Mouse (Mus musculus): Measurements from ENCODE around the gene Sipa1l1.

Gene Sipa1l1

DNA sequence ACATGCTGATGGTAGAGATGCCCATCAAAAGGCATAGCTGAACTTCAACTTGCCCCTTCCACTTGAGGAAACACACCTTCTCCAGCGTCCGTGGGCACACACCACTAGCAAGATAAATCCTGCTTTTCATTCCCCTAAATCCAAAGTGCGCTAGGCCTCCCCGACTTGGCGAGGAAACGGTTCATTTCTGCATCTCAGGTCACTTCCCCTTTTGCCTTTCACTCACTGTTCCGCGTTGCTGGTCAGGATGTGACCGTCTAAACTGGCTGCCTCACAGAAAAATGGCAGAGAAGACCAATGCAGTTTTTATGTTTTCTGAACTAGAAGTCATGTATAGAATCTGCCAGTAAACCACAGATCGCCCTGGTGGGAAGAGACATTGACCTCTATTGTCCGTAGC lies 256.7 kb downstream of the Sipa1l1 start:
- no peak for DNase-seq (ENCODE audit: low read depth)

GRCm38 (mm10) chr12:82427416-82427815 lies 258.3 kb downstream of the Sipa1l1 start:
- DNase-seq (ENCODE audit: low read depth): no peak

DNA sequence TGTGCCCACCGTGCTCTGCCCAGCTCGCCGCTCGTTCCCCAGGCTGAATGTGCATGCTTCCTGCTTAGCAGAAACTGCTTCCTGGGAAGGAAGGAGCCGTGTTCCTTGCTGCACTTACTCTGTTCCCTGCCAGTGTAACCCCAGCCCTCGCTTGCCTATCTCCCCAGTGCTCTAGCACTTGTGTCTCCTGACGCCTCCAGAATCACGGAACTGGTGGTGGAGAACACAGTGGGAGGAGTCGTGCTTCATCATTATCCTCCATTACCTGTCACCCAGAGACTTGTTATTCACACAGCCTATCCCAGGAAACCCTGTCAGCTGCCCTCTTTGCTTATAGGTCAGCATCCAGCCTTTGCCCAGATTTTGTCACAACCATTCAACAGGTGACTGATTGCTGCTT lies 259.3 kb downstream of the Sipa1l1 start:
- no peak for DNase-seq (ENCODE audit: low read depth)

DNA sequence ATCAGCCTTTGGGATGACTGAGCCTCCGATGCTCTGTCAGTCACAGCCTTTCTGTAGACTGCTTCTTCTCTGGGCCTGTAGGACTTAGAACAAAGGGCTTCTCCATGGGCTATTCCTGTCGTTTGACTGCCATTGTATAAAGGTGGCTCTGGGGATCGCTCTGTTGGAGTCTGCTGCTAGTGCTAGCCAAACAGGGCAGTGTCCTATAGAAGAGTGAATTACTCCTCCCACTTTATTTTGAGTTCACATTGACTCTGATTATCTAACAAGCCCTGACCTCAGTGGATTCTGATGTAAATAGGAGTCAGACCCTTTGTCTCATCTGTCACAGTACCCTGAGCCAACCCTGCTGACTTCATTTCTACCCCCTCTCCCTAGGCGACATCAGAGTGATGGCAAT lies 264.2 kb downstream of the Sipa1l1 start:
- no peak for DNase-seq (ENCODE audit: low read depth)

DNA sequence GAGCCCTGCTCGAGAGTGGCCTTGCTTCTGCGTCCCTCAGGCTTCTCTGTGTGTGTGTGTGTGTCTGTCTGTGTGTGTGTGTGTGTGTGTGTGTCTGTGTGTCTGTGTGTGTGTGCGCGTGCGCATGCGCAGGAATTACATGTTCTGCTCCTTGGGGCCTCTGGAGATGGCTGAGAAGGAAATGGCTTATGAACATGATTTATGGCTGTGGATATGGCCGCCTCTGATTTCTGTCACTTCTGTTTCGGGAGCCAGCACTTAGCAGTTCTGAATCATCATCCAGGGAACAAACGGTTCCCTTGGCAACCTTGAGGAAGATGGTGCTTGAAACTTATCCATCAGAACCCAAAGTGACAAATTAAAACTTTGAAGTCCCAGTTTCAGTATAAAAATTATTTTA lies 265.5 kb downstream of the Sipa1l1 start:
- no peak for DNase-seq (ENCODE audit: low read depth)

GRCm38 (mm10) chr12:82441479-82441878 lies 272.4 kb downstream of the Sipa1l1 start:
- no peak for DNase-seq (ENCODE audit: low read depth)

DNA sequence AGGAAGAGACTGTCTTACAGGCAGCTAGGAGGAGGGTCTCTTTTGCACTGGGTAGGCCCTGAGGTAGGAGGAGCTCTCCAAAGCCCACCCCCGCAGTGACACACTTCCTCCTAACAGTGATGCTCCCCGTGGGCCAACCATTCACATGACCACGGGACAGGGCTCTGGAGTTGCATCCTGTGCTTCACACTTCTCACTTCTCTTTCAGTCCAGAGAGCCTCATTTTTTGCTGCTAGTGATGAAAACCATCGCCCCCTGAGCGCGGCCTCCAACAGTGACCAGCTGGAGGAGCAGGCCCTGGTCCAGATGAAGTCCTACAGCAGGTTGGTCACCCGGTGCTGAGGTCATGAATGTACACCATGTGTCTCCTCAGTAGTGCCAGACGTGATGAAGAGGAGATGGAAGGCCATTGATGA lies 277.5 kb downstream of the Sipa1l1 start:
- DNase-seq (ENCODE audit: low read depth): no peak

DNA sequence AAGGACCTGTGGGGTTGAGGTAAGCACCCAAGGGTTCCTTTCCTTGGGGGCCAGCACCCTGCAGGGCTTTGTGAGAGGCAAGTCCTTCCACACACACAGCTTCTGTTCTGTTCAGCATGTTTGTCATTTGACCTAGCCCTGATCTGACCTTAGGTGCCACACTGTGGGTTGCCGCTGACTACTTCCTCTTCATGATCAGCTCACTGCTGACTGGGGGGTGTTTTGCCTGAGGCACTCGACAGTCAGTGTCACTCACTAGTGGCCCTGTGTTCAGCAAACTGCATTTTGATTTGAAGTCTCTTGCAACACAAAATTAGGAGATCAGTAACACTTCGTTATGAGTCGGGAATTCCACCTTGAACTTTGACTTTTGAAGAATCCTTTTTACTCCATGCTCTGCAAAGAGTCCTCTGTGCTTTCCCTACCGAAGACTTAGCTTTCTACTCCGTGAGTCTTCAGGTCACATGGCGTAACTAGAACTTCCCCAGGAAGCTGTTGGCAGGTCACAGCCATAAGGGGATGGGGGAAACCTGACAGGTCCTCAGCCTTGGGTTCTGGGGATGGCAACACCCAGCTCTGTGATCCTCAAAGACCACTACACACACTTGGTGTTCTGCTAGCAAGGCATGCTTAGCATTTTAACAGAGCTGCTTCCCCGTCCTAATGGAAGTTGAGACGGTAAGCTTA lies 279.2 kb downstream of the Sipa1l1 start:
- DNase-seq (ENCODE audit: low read depth): no peak

DNA sequence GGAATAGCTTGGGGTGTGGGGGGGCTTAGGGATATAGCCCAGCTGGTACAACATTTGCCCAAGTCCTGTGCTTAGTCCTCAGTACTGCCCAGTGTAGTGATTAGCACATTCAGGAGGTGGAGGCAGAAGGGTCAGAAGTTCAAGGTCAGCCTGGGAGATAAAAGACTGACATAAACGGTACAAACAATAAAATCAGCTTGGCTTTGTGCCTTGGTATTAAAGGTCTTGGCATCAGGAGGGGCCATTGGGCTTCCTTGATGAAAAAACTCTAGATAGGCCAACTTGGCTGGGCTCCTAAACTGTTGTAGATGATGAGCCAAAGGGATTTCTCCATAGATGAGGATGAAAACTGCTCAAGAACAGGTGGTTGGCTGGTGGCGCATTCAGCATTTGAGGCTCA lies 283.3 kb downstream of the Sipa1l1 start:
- no peak for DNase-seq (ENCODE audit: low read depth)

- DNase-seq (ENCODE audit: low read depth): no peak
Observed at GRCm38 (mm10) chr12:82454415-82454814, 285.3 kb downstream of the Sipa1l1 start.

DNA sequence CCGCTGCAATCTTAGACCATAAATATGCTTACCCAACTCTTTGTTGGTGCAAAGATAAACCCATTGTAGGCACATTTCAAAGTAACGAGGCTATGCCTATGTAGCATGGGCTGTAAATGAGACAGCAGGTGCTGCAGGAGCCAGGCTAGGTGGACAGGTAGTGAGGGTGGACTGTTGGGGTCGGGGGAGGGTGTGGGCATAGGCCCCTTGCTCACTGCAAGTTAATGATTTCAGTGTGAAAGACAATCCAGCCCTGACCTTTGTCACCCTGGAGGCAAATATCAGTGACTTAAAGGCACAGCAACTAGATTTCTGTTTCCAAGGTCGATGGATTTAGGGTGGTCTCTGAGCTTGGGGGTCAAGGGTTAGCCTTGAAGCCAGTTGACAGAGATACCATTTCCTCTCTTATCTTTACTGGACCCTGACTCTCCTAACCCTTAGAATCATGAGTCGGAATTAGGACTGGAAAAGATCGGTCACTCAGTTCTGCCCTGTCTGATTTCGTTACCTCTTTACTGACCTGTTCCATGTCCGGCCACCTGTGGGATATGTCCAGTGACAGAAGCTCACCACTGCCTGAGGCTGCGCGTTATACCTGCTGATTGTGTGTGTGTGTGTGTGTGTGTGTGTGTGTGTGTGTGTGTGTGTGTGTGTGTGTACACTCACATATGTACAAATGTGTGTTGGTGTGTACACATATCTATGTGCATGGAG lies 286.7 kb downstream of the Sipa1l1 start:
- DNase-seq (ENCODE audit: low read depth): no peak

DNA sequence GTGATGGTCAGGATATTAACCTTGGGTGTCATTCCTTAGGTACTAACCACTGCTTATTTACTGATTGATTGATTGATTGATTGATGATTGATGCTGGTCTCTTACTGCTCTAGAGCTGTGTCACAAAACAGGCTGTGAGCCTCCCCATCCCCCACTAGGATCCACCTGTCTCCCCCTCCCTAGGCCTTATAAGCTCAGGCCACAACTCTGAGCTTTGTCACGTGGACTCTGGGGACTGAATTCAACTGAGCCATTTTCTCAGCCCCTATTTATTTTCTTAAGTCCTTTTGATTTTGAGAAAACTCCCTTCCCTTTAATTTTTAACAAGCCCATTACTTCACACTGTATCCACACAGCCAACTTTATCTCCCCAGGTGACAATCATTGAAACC lies 287.3 kb downstream of the Sipa1l1 start:
- DNase-seq (ENCODE audit: low read depth): no peak

DNA sequence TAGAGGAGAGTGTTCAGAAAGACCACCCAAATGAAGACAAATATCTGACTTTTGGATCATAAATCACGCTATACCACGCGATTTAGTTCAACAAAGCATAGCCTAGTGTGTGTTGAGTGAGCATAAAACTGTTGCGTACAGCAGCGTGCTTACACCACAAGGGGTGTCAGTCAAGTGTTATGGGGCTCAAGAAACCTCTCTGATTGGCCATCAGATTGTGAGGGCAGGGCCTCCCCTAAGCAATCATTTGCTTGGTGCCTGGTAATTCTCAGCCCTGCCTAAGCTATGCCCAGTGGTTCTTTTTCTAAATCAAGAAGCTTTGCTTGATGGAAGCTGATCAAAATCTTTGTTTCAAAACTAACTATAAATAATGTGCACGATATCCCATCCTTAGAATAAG lies 288.5 kb downstream of the Sipa1l1 start:
- DNase-seq (ENCODE audit: low read depth): no peak

GRCm38 (mm10) chr12:82458017-82458416 lies 288.9 kb downstream of the Sipa1l1 start:
- DNase-seq (ENCODE audit: low read depth): no peak

DNA sequence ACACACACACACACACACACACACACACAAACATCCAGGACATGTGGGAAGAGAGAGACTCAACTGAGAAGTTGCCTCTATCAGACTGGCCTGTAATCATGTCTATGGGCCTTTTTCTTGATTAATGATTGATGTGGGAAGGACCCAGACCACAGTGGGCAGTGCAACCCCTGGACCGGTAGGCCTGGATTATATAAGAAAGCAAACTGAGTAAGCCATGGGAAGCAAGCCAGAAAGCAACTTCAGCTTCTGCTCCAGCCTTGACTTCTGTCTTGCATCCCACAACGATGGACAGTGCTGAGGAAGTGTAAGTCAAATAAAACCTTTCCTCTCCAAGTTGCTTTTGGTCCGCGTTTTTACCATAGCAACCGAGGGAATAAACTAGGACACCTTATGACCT lies 298.1 kb downstream of the Sipa1l1 start:
- no peak for DNase-seq (ENCODE audit: low read depth)

DNA sequence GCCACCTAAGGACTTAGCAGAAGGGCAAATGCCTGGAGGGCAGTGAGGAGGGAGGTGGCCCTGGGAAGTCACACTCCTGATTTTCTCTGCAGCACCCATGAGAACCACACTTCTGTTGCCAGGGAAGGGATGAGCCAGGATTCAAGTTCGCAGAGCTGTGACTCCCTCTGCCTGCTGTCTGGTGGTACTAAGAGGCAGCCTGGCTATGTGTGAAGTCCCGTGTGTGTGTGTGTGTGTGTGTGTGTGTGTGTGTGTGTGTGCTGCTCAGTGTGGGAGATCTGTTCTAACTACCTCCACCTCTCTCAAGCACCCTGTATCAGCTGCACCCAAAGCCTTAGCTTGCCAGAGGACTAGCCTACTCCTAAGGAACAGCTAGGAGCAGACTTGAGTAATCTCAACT lies 298.5 kb downstream of the Sipa1l1 start:
- no peak for DNase-seq (ENCODE audit: low read depth)

- peak; percentile 14 for DNase-seq (ENCODE audit: low read depth)
Observed at GRCm38 (mm10) chr12:82468416-82468815, 299.3 kb downstream of the Sipa1l1 start.

GRCm38 (mm10) chr12:82469706-82470361 lies 300.7 kb downstream of the Sipa1l1 start:
- peak; percentile 91 for DNase-seq (ENCODE audit: low read depth)

DNA sequence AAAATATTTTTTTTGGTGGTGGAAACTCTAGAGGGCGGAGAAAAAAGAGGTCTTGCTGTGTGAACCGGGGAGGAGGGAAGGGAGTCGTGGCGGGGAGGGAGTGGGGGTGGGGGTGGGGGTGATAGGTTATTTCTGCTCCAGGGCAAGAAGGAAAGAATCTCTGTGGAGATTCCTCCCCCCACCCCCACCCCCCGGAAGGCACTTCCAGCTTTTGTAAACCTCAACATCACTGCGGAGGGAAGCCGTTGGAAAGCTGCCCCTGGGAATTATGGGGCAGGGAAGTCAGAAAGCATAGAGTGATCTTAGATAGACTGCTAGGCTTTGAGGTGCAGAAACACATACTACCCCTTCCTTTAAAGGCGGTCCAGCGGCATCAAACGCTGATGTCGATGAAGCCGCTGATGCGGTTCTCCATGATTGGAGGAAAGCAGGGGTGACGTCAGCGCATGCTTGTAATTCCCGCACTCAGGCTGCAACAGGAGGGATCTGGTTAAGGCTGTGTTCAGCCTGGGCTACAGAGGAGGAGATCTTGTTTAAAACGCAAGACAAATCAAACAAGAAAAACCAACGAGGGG lies 301.3 kb downstream of the Sipa1l1 start:
- peak; percentile 89 for DNase-seq (ENCODE audit: low read depth)

GRCm38 (mm10) chr12:82472796-82473195 lies 303.7 kb downstream of the Sipa1l1 start:
- no peak for DNase-seq (ENCODE audit: low read depth)

DNA sequence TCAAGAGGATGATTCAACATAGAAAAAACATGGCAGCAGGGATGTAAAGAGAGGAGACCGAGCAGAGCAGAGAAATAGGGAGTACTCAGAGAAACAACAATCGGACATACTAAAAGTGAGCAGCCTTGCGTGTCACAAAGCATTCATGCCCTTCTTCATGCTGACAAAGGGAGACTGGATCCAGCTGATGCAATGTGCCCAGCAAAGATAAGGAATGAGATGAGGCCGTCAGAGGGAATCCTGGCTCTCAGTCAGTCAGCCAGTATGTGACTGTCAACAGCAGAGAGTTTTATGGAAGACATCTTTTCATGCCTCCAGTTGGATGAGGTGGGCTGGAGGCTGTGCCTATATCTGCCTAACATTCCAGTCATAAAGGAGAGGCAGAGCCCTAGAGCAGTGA lies 304.1 kb downstream of the Sipa1l1 start:
- no peak for DNase-seq (ENCODE audit: low read depth)

- no peak for DNase-seq (ENCODE audit: low read depth)
Observed at GRCm38 (mm10) chr12:82474409-82474808, 305.3 kb downstream of the Sipa1l1 start.

GRCm38 (mm10) chr12:82476028-82476427 lies 306.9 kb downstream of the Sipa1l1 start:
- DNase-seq (ENCODE audit: low read depth): no peak
